Mouse (Mus musculus): ENCODE measurements around the gene Bcl2. TPM values are rescaled to one million over a fixed set of nuclear protein-coding genes. Genes with fewer than 3 reads are reported as not detected.

Bcl2 gene
- polyA plus RNA-seq, 1 experiment from 2014 or later = 18.4 TPM

DNA sequence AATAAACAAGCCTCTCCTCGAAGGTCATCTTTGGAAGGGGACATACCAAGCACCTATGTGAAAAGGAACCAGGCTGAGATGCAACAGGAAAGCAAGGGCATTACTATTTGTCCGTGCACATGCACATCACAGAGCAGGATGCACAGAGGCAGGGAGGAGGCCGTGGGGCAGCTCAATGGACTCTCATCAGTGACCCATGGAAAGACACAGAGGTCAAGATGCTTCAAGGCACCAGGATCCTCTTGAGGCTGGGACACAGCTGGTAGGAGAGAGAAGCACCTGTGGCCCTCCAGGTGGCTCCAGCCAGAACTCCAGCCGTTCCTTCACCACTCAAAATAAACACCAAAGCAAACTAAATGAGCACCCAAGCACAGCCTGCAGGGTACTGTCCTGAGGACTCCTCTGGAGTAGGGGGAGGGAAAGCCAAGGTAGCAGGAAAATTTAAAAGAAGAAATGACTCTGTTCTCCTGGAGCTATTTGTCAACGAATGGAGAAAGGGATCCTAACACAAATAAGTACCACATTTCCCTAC lies 57.8 kb downstream of the Bcl2 start:
- ATAC-seq (ENCODE audit: low FRiP score, low read depth) = no peak
- peaks cover 8% of the 10 kb centered on the region for H3K4me1 ChIP-seq (replicated peaks)
- no peaks in the 10 kb centered on the region for H3K27me3 ChIP-seq
- H3K4me2 ChIP-seq = no peak overlapping the region
- no peaks in the 10 kb centered on the region for H3K36me3 ChIP-seq
- 74% methylated on average over 5 of the region's 5 CpGs for WGBS
- H3K9me3 ChIP-seq = no peaks in the 10 kb centered on the region
- H3K27ac ChIP-seq (replicated peaks) = no peak overlapping the region
- H3K4me3 ChIP-seq = no peak overlapping the region
- H3K9ac ChIP-seq = no peak overlapping the region

DNA sequence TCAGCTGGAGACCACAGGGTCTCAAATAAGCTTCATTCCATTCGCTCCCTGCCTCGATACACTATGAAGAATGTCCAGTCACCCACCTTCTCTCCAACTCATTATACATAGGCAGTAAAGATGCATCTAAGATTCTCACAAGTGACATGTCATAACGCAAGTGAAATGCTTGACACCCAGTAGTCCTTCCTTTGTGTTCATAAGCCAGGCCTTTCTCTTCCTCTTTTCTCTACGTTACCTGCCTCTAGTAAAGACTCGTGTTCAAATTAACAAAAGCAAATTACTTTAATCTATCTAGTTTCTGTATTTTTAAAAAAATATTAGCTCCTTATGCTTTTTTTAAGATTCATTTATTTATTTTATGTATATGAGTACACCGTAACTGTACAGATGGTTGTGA lies 59.8 kb downstream of the Bcl2 start:
- no peak for ATAC-seq (ENCODE audit: low FRiP score, low read depth)
- 93% methylated on average over 6 of the region's 6 CpGs for WGBS
- Histone ChIP-seq H3K27me3 (no peaks in the 10 kb centered on the region), H3K36me3 (no peaks in the 10 kb centered on the region), H3K9ac (no peak overlapping the region), H3K4me1 (replicated peaks) (peaks cover 18% of the 10 kb centered on the region), H3K4me2 (no peak overlapping the region), H3K9me3 (no peaks in the 10 kb centered on the region), H3K4me3 (no peak overlapping the region), H3K27ac (replicated peaks) (no peak overlapping the region)

DNA sequence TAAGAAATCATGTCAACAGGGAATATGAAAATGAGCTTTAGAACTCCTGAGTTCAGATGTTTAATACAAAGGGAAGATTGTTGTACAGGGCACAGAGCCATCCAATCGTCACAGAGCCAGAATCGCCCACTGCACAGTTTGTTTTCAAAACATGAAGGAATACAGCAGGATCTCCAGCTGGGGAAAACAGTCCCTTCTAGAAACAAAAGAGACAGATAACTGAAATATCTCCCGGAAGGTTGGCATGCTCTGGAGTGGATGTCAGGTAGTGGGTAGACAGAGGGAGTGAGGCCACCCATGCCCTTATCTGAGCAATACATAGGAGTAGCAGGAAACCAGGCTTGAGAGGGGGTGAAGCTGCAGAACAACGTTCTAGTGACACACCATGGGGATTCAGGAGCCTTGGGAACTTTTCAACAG lies 60.6 kb downstream of the Bcl2 start:
- Histone ChIP-seq H3K4me1 (replicated peaks) (peaks cover 18% of the 10 kb centered on the region), H3K4me3 (no peak overlapping the region), H3K9ac (no peak overlapping the region), H3K27ac (replicated peaks) (no peak overlapping the region; the same call in 1 of the 2 replicates), H3K36me3 (no peaks in the 10 kb centered on the region), H3K27me3 (no peaks in the 10 kb centered on the region), H3K4me2 (no peak overlapping the region), H3K9me3 (no peaks in the 10 kb centered on the region)
- ATAC-seq (ENCODE audit: low FRiP score, low read depth) = no peak
- 50% methylated on average over 4 of the region's 4 CpGs for WGBS

DNA sequence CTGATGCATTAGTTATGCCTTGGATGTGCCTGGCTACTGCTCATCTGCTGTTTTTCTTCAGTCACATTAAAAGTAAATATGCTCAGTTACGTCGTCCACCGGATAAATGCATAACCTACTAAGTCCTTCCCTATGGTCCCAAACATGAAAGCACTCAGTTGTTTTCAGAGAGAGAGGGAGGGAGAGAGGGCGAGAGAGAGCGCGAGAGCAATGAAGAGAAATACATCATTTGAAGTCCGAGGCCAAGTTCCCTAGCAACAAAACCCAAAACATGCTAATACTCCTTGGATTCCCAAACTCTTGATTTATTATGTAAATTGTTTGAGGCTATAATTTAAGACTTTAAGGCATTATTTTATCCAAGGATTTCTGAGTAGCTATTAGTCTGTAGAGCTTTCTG lies 62.9 kb downstream of the Bcl2 start:
- Histone ChIP-seq H3K4me2 (no peak overlapping the region), H3K27me3 (no peaks in the 10 kb centered on the region), H3K9me3 (no peaks in the 10 kb centered on the region), H3K4me1 (replicated peaks) (peaks cover 18% of the 10 kb centered on the region), H3K4me3 (no peak overlapping the region), H3K27ac (replicated peaks) (no peak overlapping the region), H3K9ac (no peak overlapping the region), H3K36me3 (no peaks in the 10 kb centered on the region)
- WGBS = 39% methylated on average over 7 of the region's 7 CpGs
- ATAC-seq (ENCODE audit: low FRiP score, low read depth) = no peak

DNA sequence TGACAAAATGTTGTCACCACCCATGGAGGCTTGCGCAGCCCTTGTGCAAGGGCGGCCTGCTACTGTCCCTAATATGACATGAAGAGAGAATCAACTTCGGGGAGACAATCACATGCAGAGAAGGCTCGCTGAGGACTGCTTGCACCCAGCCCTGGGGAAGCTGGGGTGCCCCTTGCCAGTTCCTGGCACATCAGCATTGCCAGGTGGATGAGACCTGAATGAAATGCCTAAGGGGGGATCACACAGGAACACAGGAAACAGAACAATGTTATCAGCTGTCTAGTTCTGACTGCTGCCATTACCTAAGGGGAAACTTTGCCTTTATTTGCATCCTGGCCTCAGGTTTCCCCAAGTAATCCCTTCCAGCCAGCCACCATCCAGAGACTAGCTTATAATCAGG lies 63.6 kb downstream of the Bcl2 start:
- WGBS = 81% methylated on average over 4 of the region's 4 CpGs
- H3K4me3 ChIP-seq = no peak overlapping the region
- H3K4me1 ChIP-seq (replicated peaks) = peaks cover 18% of the 10 kb centered on the region

DNA sequence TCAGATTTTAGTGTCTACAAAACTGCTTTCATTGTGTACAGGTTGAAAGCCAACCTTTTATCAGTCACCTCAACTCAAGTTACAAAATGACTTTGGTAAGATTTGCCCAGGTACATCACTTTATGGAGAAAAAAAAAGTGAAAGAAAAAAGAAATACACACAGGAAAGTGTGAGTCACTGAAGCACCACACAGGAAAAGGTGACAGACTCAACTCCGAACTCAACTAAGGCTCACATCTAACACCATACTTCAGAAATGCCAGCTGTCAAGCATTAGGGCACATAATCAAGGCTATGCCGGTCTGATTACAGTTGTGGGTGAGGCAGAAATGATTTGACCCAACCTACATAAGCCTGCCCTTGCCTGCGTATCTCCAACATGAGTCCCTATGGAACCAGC lies 66.7 kb downstream of the Bcl2 start:
- Histone ChIP-seq H3K27ac (replicated peaks) (no peak overlapping the region), H3K27me3 (no peaks in the 10 kb centered on the region), H3K4me2 (no peak overlapping the region), H3K36me3 (no peaks in the 10 kb centered on the region), H3K4me1 (replicated peaks) (peaks cover 10% of the 10 kb centered on the region), H3K9me3 (no peaks in the 10 kb centered on the region), H3K9ac (no peak overlapping the region), H3K4me3 (no peak overlapping the region)
- ATAC-seq (ENCODE audit: low FRiP score, low read depth) = no peak
- WGBS = 93% methylated on average over 3 of the region's 3 CpGs

More for the DNA sequence above, 63.6 kb downstream of the Bcl2 start:
- Histone ChIP-seq H3K27ac (replicated peaks) (no peak overlapping the region), H3K27me3 (no peaks in the 10 kb centered on the region), H3K36me3 (no peaks in the 10 kb centered on the region), H3K9me3 (no peaks in the 10 kb centered on the region), H3K9ac (no peak overlapping the region), H3K4me2 (no peak overlapping the region)
- no peak for ATAC-seq (ENCODE audit: low FRiP score, low read depth)

DNA sequence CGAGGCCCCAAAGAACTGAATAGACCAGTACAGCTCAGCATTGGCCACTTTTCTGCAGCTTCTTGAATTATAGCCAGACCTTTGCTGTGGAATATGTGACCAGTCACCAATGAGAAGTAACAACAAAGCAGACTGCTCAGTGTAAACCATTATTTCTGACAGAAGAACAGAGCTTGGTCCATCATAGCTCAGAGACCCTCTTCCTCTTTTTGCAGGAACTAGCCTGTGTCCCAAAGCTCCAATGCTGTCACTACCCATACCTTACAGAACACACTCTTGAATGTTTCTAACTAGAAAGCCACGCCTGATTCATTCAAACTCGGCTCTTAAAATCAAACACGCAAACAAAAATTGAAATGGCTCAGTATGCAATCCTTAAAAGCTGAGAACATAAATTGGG lies 69.5 kb downstream of the Bcl2 start:
- no peak overlapping the region for H3K27ac ChIP-seq (replicated peaks)
- no peaks in the 10 kb centered on the region for H3K36me3 ChIP-seq
- no peak overlapping the region for H3K4me2 ChIP-seq
- ATAC-seq (ENCODE audit: low FRiP score, low read depth) = no peak
- 89% methylated on average over 4 of the region's 4 CpGs for whole genome bisulfite sequencing
- no peaks in the 10 kb centered on the region for H3K4me1 ChIP-seq (replicated peaks)
- no peak overlapping the region for H3K9ac ChIP-seq
- H3K4me3 ChIP-seq = no peak overlapping the region
- H3K27me3 ChIP-seq = no peaks in the 10 kb centered on the region
- H3K9me3 ChIP-seq = no peaks in the 10 kb centered on the region

DNA sequence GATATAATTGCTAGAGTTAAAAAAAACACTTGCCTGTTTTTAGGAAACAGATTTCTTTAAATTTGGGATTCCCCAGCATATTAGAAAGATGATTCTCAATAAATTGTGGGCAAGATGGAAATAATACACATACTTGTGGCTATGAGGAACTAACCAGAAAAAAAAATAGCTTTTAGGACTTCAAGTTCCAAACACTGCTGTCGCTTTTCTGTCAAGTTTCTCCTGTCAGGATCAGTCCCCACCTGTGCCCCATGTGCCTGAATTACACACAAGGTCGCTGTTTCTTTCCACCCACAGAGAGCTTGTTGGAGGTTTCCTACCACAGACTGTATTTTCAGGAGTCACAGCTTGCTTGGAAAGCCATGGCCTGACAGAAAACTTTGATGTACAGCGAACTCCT lies 70.5 kb downstream of the Bcl2 start:
- H3K36me3 ChIP-seq = no peaks in the 10 kb centered on the region
- ATAC-seq (ENCODE audit: low FRiP score, low read depth) = no peak
- H3K4me1 ChIP-seq (replicated peaks) = no peaks in the 10 kb centered on the region
- no peak overlapping the region for H3K9ac ChIP-seq
- no peak overlapping the region for H3K4me3 ChIP-seq
- H3K27me3 ChIP-seq = no peaks in the 10 kb centered on the region
- 69% methylated on average over 3 of the region's 3 CpGs for WGBS
- H3K27ac ChIP-seq (replicated peaks) = no peak overlapping the region
- H3K9me3 ChIP-seq = no peaks in the 10 kb centered on the region
- H3K4me2 ChIP-seq = no peak overlapping the region

DNA sequence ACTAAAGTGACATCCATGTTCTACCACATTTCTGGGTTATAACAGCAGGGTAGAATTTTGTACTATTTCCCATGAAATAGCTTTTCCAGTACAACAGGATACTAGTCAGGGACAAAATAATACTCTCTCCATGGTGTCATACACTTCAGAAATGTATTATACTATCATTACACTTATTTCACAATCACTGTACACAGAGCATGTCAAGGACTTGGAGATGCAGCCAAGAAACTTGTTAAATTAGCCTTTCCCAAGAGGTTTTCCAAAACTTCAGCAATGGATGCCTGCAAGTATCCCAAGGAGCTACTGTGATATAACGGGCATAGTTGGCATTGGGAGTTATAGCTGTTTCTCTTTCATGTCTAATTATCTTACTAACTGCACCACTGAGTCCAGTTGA lies 73.5 kb downstream of the Bcl2 start:
- no peak overlapping the region for H3K27ac ChIP-seq (replicated peaks)
- no peaks in the 10 kb centered on the region for H3K4me1 ChIP-seq (replicated peaks)
- no peak for ATAC-seq (ENCODE audit: low FRiP score, low read depth)
- 96% methylated on average over 1 of the region's 1 CpGs for WGBS
- no peaks in the 10 kb centered on the region for H3K27me3 ChIP-seq
- no peaks in the 10 kb centered on the region for H3K9me3 ChIP-seq
- H3K4me3 ChIP-seq = no peak overlapping the region
- no peaks in the 10 kb centered on the region for H3K36me3 ChIP-seq
- H3K4me2 ChIP-seq = no peak overlapping the region
- no peak overlapping the region for H3K9ac ChIP-seq

DNA sequence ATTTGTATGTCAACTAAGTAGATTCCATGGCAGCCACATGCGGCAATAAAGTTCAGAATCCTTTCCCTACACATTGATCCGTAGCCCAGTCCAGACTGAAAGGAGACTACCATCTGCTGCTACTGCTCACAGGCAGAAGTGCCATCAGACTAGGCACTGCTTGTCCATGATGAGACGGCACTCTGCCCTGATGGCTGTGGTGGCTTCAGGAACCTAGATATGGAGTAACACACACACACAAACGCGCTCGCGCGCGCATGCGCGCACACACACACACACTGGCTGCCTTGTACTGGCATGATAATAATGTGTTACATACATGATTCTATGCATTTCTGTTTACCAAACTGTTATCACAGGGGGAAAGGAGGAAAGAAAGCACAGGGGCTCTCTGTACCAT lies 76.4 kb downstream of the Bcl2 start:
- Histone ChIP-seq H3K4me3 (no peak overlapping the region), H3K27ac (replicated peaks) (no peak overlapping the region), H3K4me1 (replicated peaks) (no peaks in the 10 kb centered on the region), H3K9ac (no peak overlapping the region), H3K36me3 (no peaks in the 10 kb centered on the region), H3K27me3 (no peaks in the 10 kb centered on the region), H3K9me3 (no peaks in the 10 kb centered on the region), H3K4me2 (no peak overlapping the region)
- 90% methylated on average over 11 of the region's 11 CpGs for WGBS
- ATAC-seq (ENCODE audit: low FRiP score, low read depth) = no peak

DNA sequence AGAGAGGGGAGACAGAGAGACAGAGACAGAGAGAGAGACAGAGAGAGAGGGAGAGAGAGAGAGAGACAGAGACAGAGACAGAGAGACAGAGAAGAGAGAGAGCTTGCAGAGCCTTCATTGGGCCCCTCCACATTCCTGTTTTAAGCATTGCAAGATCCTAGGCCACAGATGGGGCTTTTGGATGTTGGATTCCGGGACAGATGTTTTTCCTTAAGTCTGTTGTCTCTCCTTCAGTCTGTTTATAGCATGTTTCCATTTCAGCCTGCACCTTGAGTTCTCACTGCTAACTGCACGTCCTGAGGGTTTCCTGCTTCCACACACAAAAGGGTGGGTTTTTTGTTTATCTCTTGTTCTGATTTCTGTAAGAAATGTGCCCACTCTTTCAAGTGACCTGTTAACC lies 77.4 kb downstream of the Bcl2 start:
- H3K27me3 ChIP-seq = no peaks in the 10 kb centered on the region
- H3K4me3 ChIP-seq = no peak overlapping the region
- H3K4me1 ChIP-seq (replicated peaks) = no peaks in the 10 kb centered on the region
- H3K4me2 ChIP-seq = no peak overlapping the region
- no peak overlapping the region for H3K27ac ChIP-seq (replicated peaks)
- 67% methylated on average over 2 of the region's 2 CpGs for WGBS
- no peak overlapping the region for H3K9ac ChIP-seq
- H3K9me3 ChIP-seq = no peaks in the 10 kb centered on the region
- no peak for ATAC-seq (ENCODE audit: low FRiP score, low read depth)
- no peaks in the 10 kb centered on the region for H3K36me3 ChIP-seq

DNA sequence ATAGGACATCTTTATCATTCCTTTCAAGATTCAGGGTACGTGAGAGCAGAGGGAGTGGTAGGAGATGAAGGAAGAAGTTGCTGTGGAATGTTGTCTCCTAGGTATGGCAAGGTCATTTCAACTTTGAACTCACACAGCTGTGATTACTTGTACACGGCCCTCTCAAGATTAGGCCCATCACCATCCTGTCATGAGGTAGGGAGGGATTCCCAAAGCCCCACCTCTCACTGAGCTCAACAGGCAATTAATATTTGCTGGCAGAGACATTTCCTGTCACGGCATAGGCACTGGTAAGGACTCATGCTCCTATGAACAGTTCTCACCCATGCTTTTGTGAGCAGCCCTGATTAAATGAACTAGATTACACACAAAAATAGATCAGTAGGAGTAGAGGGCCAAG lies 80.9 kb downstream of the Bcl2 start:
- Histone ChIP-seq H3K4me2 (no peak overlapping the region), H3K4me1 (replicated peaks) (peaks cover 19% of the 10 kb centered on the region), H3K27ac (replicated peaks) (no peak overlapping the region), H3K36me3 (no peaks in the 10 kb centered on the region), H3K4me3 (no peak overlapping the region), H3K9ac (no peak overlapping the region), H3K27me3 (no peaks in the 10 kb centered on the region), H3K9me3 (no peaks in the 10 kb centered on the region)
- 73% methylated on average over 3 of the region's 3 CpGs for WGBS
- no peak for ATAC-seq (ENCODE audit: low FRiP score, low read depth)

DNA sequence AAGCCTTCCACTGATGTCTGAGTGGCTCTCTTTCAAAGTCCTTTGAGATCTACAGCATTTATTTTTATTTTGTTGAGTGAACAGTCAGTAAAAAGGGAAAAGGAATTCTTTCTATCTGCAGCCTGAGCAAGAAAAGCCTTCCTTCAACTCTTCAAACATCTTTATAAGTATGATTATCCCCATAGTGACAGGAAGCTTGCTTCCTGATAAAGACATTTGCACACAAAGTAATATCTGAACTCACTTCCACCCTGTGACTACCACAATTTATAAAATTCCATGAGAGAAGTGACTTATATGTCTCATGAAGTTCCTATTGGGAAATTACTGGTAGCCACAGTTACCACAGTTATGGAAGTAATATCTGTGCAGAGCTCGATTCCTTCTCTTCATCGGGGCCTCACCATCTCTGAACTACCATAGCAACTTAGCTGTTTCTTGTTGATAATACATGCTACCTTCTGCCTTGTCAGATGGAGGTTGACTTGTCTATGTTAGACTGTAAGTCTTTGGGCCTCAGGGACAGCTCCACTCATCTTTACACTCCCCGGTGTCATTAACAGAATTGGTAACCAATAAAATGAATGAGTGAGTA lies 82.1 kb downstream of the Bcl2 start:
- H3K27ac ChIP-seq (replicated peaks) = no peak overlapping the region
- no peak overlapping the region for H3K4me2 ChIP-seq
- no peaks in the 10 kb centered on the region for H3K36me3 ChIP-seq
- no peaks in the 10 kb centered on the region for H3K27me3 ChIP-seq
- 93% methylated on average over 3 of the region's 3 CpGs for WGBS
- H3K4me1 ChIP-seq (replicated peaks) = peaks cover 19% of the 10 kb centered on the region
- ATAC-seq (ENCODE audit: low FRiP score, low read depth) = no peak
- H3K4me3 ChIP-seq = no peak overlapping the region
- no peak overlapping the region for H3K9ac ChIP-seq
- no peaks in the 10 kb centered on the region for H3K9me3 ChIP-seq

All from hindbrain, embryonic 15.5 days (tissue).